Mouse (Mus musculus): ENCODE results near the gene Cntnap2.

Gene Cntnap2

GRCm38 (mm10) chr6:46704293-46705170 lies 1645.4 kb downstream of the Cntnap2 start:
- no peak for DNase-seq

- no peak for DNase-seq
Measured at GRCm38 (mm10) chr6:46705926-46706325, 1646.8 kb downstream of the Cntnap2 start.

GRCm38 (mm10) chr6:46716576-46716975 lies 1657.4 kb downstream of the Cntnap2 start:
- DNase-seq: no peak

- no peak for DNase-seq
Measured at GRCm38 (mm10) chr6:46733794-46734193, 1674.6 kb downstream of the Cntnap2 start.

- no peak for DNase-seq
Measured at GRCm38 (mm10) chr6:46748448-46748847, 1689.3 kb downstream of the Cntnap2 start.

GRCm38 (mm10) chr6:46763481-46763880 lies 1704.3 kb downstream of the Cntnap2 start:
- peak; percentile 2 to 10 for DNase-seq

GRCm38 (mm10) chr6:46774529-46774928 lies 1715.4 kb downstream of the Cntnap2 start:
- no peak for DNase-seq

- DNase-seq: no peak
Measured at GRCm38 (mm10) chr6:46802264-46803110, 1743.3 kb downstream of the Cntnap2 start.

GRCm38 (mm10) chr6:46856635-46857034 lies 1797.5 kb downstream of the Cntnap2 start:
- no peak for DNase-seq

- DNase-seq: no peak
Measured at GRCm38 (mm10) chr6:46861076-46861475, 1801.9 kb downstream of the Cntnap2 start.

GRCm38 (mm10) chr6:46866317-46866716 lies 1807.2 kb downstream of the Cntnap2 start:
- no peak for DNase-seq

- no peak for DNase-seq
Measured at GRCm38 (mm10) chr6:46886230-46886629, 1827.1 kb downstream of the Cntnap2 start.

- DNase-seq: no peak
Measured at GRCm38 (mm10) chr6:46909167-46909566, 1850.0 kb downstream of the Cntnap2 start.

- peak; percentile 2 to 7 for DNase-seq
Measured at GRCm38 (mm10) chr6:46918701-46919274, 1859.6 kb downstream of the Cntnap2 start.

GRCm38 (mm10) chr6:46919973-46920372 lies 1860.8 kb downstream of the Cntnap2 start:
- DNase-seq: no peak

GRCm38 (mm10) chr6:46924709-46925108 lies 1865.6 kb downstream of the Cntnap2 start:
- DNase-seq: no peak

GRCm38 (mm10) chr6:46945703-46946102 lies 1886.5 kb downstream of the Cntnap2 start:
- no peak for DNase-seq

- DNase-seq: peak; percentile 85
Measured at GRCm38 (mm10) chr6:46961022-46961686, 1902.0 kb downstream of the Cntnap2 start.

- DNase-seq: no peak
Measured at GRCm38 (mm10) chr6:46963261-46963660, 1904.1 kb downstream of the Cntnap2 start.

GRCm38 (mm10) chr6:46963693-46964092 lies 1904.5 kb downstream of the Cntnap2 start:
- peak in 1 of 2 experiments; percentile 16 for DNase-seq

GRCm38 (mm10) chr6:46972640-46973039 lies 1913.5 kb downstream of the Cntnap2 start:
- no peak for DNase-seq

- DNase-seq: no peak
Measured at GRCm38 (mm10) chr6:46996010-46996602, 1936.9 kb downstream of the Cntnap2 start.

All from kidney, postnatal 4 days (tissue).